Mouse (Mus musculus) ovary, postnatal 10 days (tissue): Measurements from ENCODE around the gene Pdcd7.
"Not testable (repeated sequence)": the region's sequence is repeated elsewhere in the genome, so short reads cannot be mapped to it uniquely, and the experiment has no call there.

ENCODE experiments used
- DNase-seq: peaks from one replicate; pipeline ENCODE4 v3.0.0; 2022; ENCODE audit warnings: low spot score

The Pdcd7 gene

DNA sequence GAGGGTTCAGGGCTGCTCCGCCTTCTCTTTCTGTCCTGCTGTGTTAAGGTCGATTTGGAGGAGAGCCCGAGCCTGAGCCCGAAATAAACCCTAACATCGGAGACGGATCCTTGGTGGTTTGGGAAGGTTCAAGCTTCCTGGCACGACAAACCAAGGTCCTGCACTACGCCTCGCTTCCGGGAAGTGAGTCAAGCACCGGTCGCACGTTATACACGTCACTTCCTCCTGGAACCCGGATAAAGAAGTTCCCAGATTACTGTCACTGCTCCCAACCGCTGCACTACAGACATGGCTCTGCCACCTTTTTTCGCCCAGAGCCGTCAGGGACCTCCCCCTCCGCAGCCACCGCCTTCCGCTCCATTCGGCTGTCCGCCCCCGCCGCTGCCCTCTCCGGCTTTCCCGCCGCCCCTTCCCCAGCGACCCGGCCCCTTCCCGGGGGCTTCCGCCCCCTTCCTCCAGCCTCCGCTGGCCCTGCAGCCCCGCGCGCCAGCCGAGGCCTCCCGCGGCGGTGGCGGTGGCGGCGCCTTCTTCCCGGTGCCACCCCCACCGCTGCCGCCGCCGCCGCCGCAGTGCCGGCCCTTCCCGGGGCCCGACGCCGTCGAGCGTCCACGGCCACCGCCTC lies at the start of gene Pdcd7:
TSS of gene Pdcd7 (plus strand) at position 251 of the 622 bp plus-strand sequence.
- DNase-seq: peak; percentile 91

DNA sequence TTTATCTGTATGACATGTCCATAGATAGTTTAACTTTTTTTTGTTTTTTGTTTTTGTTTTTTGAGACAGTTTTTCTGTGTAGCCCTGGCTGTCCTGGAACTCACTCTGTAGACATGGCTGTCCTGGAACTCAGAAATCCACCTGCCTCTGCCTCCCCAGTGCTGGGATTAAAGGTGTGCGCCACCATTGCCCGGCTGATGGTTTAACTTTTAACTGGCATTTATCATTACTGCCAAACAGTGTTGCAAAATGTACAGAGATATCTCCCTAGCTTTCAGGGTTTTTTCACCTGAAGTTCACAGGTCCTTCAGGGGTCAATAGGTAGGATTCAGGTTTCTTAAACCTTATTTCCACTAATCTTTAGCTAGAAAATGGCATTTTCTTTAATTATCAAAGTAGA lies 48.8 kb upstream of the Pdcd7 start:
- no peak for DNase-seq

DNA sequence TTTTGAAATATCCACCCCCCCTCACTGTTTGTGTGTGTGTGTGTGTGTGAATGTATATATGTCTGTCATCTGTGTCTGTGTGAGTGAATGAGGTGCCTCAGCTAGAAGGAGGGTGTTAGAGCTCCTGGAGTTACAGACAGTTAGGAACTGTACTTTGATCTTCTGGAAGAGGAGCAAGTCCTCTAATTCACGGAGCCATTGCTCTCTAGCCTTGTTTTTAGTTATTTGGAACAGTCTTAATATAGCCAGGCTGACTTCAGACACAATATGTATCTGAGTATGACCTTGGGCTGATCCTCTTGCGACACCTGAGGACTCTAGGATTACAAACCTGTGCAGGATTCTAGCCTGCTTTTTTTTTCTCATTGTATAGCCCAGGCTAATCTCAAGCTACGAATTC lies 47.1 kb upstream of the Pdcd7 start:
- DNase-seq: no peak

DNA sequence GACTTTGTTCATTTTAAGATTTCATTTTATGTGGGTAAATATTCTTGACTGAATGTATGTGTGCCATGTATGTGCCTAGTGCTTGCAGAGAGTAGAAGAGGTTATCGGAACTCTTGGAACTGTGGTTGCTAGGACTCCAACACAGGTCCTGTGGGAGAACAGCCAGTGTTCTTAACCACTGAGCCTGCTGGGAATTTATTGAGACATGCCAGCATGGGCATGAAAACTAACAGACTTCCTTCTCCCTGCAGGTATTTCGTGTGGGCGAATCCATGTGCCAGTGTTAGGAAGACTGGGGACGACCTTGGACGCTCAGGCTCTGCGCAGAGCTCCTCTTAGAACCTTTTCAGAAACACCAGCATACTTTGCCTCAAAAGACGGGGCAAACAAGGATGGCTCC lies 46.3 kb upstream of the Pdcd7 start:
- DNase-seq: no peak

DNA sequence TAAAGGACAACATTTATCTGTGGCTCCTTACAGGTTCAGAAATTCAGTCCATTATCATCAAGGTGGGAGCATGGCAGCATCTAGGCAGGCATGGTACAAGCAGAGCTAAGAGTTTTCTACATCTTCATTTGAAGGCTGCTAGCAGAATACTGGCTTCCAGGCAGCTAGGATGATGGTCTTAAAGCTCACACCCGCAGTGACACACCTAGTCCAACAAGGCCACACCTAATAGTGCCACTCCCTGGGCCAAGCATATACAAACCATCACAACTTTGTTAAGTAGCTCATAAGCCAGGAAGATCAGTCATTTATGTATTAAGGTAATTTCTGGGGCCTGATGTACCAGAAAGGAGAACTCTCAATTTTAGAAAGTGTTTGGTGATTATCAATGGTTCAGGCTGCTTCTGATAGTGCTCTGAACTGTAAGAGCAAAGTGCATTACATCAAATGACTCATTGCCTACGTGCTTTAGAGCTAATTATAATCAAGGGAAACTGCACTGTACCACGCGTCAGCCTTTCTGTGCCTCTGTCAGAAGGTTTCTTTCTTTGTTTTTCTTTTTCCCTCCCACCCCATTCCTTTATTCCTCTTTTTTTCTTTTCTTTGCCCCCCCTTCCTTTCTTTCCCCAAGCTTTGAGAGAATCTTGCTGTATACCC lies 43.4 kb upstream of the Pdcd7 start:
- DNase-seq: no peak

DNA sequence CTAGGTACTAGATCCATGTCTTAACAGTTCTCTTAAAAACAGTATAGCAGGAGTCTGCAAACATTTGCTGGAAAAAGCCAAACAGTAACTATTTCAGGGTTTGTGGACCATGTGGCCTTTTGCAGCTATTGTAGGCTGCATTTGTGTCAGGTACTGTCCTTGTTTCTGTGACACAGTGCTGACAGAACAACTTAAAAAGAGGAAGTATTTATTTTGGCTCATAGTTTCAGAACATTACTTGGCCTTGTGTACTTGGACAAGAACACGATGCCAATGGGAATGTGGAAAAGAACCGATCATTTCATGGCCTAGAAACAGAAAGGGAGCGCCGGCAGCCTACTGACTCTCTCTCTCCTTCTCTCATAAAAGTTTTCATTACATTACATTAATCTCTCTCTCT lies 42.3 kb upstream of the Pdcd7 start:
- no peak for DNase-seq

DNA sequence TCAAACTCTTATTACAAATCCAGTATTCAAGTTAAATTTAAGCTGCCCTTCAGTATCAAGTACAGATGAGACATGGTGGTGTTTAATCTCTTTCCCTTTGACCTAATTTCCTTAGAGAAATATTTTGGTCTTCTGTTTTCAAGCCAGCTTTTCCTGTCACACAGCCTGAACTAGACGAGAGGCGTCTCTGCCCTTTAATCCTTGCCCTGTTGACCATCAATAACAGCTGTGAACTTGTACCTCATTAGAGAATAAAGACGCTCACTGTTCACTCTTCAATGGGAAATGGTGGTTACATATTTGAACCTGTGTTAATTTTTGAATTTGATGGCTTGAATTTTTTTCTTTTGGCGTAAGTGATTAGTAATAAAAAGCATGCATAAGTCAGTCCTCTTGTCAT lies 41.6 kb upstream of the Pdcd7 start:
- no peak for DNase-seq

DNA sequence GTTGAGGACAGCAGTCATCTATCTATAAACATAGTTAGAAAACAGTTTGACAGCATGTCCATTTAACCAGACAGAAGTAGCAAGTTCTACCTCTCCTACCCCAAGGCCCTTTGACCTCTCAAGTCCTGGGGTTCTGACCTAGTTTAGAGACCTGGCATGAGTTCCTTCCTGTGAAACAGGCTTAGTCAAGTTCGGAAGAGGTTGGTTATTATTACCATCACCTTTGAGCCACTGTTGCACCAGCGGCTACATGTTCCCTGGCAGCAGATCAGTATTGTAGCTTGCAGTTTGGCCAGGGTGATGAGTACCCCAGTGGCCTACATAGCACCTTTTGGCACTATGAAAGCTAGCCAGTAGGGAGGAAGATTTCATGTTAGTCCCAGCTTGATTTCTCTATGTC lies 39.2 kb upstream of the Pdcd7 start:
- DNase-seq: no peak

DNA sequence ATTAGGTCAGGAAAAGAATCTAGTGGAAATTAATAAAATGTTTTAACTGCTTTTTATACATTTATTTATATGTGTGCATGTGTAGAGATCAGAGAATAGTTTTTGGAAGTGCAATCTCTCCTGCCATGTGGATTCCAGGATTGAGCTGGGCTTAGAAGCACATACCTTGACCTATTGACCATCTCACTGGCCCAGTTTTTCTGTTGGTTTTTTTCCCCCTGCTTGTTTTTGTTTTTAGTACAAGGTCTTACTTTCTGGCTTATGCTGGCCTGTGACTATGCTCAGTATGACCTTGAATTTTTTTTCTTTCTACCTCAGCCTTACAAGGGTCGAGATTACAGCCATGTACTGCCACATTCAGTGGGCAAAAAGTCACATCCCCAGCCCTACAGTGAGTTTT lies 37.9 kb upstream of the Pdcd7 start:
- DNase-seq: no peak

DNA sequence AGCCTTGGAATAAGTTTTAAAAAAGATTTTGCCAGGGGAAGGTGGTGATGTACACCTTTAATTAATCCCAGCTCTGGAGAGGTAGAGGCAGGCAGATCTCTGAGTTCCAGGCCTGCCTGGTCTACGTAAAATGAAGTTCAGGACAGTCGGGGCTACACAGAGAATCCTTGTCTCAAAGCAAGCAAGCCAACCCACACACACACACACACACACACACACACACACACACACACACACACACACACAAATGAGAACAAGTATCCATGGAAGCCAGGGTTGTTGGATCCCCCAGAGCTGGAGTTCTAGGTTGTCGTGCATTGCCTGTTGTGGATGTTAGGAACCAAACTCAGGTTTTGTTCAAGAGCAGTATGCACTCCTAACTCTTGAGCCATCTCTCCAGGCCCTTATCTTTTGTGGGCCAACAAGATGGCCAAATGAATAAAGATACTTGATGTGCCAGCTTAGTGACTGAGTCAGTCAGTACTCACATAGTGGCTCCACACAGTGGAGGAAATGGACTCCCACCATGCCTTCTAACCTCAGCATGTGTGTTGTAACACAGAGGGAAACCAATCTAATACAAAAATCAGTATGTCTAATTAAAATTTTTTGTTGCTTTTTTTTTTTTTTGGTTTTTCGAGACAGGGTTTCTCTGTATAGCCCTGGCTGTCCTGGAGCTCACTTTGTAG lies 33.1 kb upstream of the Pdcd7 start:
- DNase-seq: no peak

DNA sequence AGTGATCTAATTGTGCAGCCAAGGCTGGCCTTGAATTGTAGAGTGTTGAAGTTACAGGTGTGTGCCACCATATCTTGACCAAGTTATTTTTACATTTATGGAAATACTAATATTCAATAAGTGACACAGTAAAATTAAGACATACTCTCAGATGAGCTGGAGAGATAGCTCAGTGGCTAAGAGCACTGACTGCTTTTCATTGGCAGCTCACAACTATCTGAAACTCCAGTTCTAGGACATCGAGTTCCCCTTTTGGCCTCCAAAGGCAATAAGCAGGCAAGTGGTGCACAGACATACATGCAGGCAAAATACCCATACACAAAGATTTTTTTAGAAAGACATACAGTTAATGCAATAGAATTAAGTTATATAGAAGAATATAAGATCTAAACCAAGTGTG lies 32.1 kb upstream of the Pdcd7 start:
- no peak for DNase-seq

DNA sequence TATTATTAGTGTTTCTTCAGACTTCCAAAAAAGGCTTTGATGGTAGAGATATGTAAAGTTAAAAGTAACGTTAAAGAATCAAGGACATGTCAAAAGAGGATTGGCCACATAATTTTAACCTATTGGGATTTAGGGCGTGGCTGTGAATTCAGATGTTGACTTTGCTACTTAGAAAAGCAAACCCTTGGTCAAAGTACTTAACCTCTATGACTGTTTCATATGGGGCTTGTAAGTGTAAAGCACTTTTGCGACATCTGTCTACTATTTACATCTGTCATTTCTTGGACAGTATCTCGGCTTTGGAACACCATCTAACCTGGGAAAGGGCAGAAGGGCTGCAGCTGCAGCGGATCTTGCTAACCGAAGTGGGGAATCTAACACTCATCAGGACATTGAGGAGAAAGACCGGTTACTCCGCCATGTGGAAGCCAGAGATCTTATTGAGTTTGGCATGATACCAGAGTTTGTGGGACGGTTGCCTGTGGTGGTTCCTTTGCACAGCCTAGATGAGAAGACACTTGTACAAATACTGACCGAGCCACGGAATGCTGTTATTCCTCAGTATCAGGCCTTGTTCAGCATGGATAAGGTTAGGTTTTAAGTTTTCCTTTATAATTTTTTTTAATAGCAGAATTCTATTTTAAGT lies 23.5 kb upstream of the Pdcd7 start:
- no peak for DNase-seq

DNA sequence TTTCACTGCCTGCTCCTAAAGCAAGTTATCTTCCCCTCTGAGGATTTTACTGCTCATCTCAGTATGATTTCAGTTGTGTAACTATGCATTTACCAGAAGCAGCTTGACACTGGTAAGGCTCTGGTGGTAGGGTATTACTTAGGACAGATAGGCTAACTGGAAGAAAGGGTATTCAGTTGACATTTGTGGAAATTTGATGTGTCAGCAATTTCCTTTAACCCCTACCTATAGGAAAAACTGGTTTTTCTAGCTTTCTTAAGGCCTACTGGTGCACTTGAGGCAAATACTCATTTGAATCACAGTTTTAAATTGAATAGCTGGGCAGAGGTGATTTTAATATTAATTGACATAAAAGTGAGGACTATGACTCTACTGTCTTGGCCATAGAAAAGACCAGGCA lies 19.9 kb upstream of the Pdcd7 start:
- no peak for DNase-seq

DNA sequence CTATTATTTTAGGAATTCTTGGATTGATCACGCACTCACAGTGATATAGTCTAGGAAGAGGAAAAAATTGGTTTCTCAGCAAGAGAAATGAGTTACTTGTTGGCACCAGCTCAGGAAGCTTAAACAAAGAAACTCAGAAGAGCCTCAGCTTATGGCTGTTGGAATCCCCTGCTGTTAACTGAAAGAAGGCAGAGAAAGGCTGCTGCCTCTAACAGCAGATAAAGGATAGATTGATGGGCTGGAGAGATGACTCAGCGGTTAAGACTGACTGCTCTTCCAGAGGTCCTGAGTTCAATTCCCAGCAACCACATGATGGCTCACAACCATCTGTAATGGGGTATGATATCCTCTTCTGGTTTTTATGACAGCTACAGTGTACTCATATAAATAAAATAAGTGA lies 18.5 kb upstream of the Pdcd7 start:
- no peak for DNase-seq

DNA sequence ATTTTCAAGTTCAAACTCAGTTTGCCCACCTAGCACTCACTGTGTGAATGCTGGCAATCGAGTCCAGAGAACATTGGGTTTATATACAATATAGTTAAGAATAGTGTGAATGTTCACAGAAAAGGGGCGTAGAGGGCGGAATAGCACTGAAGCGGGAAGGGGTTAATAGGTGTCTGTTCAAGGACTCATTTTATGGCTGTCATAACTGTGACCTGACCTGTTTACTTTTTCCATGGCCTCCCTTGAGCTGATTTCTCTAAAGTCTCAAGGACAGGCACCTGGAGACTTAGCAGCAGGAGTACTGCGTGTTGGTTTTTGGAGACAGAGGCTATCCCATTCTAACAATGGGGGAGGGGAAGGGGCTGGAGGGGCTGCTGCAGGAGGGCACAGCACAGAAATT lies 11.9 kb upstream of the Pdcd7 start:
- no peak for DNase-seq

DNA sequence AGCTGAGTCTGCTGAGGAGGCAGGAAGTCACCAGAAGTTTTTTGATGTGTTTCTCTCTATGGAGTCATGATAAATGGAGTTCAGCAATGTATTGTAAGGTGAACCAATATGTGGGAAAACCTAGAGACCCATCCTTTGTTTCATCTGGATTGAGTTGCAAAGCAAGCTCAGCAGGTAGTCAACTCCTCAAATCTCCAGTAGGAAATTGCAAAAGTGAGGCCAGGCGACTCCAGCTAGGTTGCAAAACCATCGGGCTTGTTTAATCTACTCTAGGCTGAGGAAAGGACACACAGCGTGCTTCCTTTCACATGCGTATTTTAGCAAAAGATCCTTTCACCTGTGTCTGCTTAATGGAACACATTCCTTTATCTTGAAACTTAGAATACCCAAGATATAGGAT lies 6.8 kb upstream of the Pdcd7 start:
- no peak for DNase-seq

DNA sequence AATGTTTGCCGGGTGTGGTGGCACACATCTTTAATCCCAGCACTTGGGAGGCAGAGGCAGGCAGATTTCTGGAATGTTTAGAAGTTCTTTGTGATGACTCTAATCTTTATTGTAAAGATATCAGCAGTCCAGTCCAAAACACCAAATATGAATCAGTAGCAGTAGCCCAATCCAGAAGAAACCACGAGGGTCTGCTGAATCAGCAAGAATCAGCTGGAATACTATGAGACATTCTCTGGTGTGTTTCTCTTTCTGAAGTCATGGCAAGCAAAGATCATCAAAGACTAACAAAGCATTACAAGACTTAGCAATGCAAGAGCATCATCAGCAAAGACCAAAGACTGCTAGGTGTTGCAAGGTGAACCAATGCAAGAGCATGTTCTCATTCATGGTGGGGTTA lies 5.5 kb upstream of the Pdcd7 start:
- no peak for DNase-seq

DNA sequence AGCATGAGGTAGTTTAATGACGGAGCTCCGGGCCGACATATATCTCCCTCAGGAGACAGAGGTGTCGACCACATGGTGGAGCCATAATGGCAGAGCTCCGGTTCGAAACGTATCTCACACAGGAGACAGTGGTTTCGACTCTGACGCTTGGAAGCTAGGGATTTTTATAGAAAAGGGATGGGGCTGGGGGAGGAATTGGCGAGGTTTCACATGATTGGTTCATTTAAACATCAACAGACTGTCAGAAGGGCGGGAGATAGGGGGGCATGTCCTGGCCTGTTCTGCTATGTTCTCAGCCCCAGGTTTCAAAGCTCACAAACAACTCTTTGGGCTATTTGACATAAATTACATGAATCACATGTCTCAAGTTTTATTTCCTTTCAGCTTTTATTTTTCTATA lies 465 bp upstream of the Pdcd7 start:
- DNase-seq: not testable (repeated sequence)

DNA sequence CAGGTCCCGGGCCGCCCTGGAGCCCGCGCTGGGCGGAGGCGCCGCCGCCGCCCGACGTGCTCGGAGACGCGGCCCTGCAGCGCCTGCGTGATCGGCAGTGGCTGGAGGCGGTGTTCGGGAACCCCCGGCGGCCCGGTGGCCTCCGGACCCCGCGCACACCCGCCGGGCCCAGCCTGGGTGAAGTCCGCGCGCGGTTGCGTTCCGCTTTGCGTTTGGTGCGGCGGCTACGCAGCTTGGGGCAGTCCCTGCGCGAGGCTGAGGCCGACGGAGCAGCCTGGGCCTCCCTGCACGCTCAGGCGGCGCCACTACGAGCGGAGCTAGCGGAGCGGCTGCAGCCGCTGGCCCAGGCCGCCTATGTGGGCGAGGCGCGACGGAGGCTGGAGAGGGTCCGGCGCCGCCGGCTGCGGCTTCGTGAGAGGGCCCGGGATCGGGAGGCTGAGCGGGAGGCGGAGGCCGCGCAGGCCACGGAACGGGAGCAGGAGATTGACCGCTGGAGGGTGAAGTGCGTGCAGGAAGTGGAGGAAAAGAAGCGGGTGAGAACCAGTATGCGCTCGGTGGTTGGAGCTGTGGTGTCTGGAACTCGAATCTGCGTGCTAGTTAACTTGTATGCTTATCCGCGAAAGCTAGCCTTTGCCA lies 690 bp downstream of the Pdcd7 start:
- peak; percentile 28 for DNase-seq

DNA sequence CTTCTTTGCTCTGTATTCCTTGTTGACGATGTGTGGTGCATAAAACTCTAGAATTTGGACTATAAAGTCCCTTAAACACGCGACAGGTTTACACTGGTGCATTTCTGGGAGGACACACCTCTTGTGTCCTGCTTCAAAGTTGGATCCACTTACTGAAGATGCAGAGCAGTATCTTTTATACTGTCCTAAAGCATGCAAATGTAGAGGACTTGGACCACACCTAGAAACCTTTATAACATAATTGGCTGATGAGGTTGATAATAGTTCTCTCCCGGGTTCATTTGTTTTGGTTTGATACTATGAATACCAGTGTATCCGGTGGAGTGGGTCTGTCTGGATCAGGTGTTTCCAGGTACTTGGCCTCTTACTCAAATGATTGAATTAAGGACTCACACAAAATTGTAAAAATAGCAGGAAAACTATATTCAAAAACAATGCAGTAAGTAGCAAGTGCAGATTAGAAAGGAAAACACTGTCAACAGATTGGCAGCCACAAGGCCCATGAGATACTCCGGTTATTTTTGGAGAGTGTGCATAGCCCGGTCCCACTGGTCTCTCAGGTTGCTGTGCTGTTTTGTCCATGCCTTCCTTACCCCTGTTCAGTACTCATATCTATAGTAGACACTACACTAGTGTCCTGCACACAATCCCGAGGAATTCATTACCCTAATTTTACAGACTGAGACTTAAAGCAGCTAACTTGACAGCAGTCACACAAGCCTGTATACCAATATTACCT lies 1.4 kb downstream of the Pdcd7 start:
- DNase-seq: no peak

DNA sequence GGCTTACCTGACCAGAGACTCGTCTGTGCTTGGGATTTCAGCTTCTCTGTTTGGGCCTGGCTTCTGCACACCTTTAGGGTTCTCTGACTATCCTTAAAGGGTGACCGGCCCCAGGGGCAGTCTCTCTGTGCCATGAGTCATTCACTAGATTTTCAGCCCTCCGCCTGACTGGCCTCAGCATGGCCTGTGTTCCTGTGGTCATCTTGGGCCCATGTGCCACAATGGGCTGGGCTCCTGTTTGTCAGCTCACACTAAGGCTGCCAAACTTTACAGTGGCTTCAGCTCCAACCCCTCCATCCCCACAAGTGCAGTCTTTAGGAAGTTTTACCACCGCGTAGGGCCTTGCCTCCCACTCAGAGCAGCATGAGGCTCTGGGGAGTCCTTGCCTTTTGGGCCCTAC lies 7.3 kb downstream of the Pdcd7 start:
- DNase-seq: no peak

DNA sequence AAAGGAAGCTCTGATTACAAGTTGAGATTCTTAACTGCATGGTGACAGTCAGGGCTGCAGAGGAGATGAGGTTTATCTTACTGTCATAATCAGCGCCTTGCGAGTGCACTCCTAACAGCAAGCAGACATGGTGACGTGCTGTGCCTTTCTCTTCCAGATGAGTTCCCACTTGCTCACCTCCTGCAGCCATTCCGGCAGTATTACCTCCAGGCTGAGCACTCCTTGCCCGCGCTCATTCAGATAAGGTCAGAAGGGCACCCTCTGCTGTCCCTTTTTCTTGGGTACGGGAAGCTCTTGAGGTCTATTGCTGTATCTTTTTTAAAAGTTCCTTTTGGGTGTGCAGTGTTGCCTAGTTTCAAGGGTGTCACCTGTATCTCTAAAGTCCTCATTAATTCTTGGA lies 10.7 kb downstream of the Pdcd7 start:
- no peak for DNase-seq
